Mouse (Mus musculus) C2C12 (cell line): ENCODE measurements around the gene Bche.

Experiments
- CTCF ChIP-seq: IDR thresholded peaks from one replicate; pipeline ENCODE4 v1.5.1; 2011; ENCODE audit not compliant: control insufficient read depth, insufficient read depth, insufficient read length
- MAX ChIP-seq: IDR thresholded peaks from one replicate; pipeline ENCODE4 v1.6.1; 2011; ENCODE audit warnings: mild to moderate bottlenecking, control low read depth
- USF1 ChIP-seq: IDR thresholded peaks from one replicate; pipeline ENCODE4 v1.6.1; 2011; ENCODE audit warnings: low read depth, mild to moderate bottlenecking, control low read depth, moderate library complexity

DNA sequence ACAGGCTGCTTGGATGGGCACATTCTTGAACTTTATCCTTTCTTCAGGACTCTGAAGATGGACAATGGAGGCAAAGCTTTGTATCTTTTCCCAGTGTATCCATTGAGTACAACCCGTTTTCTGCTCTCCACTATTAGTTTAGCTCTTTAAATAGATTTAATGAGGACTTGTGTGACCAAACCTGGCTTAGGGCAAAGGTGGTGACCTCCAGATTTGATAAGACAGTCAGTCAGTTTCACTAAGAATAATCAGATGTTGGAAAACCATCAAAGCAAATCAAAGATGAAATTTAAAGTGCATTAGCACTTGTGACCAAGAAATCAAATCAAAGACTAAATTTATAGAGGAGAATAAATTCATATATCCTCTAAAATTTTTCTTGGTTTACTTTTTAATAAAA lies 1.7 kb downstream of the Bche start:
- TF ChIP-seq USF1 (no peak), MAX (no peak), CTCF (no peak)
